Mouse (Mus musculus): ENCODE measurements at regions not wholly inside any gene's neighbourhood (a gene's known extent, or its start where the extent isn't known, plus 50 kb on each side); places are given as distances from the start of the nearest gene placed in this dataset.

DNA sequence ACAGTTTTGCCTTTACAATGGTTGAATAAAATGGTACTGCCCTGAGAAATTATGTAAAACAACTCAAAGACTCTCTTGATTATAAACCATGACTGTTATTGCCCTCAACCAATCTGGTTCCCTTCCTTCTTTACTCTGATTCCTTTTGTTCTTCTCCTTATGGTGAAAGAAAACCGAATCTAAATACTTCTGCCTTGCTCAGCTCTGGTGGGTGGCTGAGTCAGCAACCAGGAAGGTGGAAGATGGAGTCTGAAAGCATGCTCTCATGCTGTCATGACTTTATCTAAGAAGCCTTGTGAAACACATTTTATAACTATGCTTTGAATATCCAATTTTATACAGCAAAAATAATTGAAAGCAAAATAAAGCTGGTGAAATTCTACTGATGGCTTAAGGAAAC, 212.7 kb upstream of the Gm9972 start:
- TF ChIP-seq POLR2A (IDR thresholded peaks at IDR 0.05; ENCODE audit: low read depth, low read length) (no peak), CTCF (conservative IDR thresholded peaks at IDR 0.05; ENCODE audit: insufficient read depth, insufficient read length, low read depth, low read length) (no peak)
